Mouse (Mus musculus) limb, embryonic 14.5 days (tissue): Measurements from ENCODE around the gene Fgb. TPM values are rescaled to one million over a fixed set of nuclear protein-coding genes. Genes with fewer than 3 reads are reported as not detected.

Source experiments
- ATAC-seq: fragments of 200-750 bp; cut with Nextera tagmentation; 2 replicates; pipeline ENCODE4 v1.8.0; 2017; ENCODE audit warnings: low read depth, moderate number of reproducible peaks, moderate TSS enrichment; ENCODE audit not compliant: low FRiP score
- DNase-seq: peaks from one replicate; pipeline ENCODE4 v3.0.0-alpha.2; 2015; ENCODE audit warnings: low spot score
- H3K27ac ChIP-seq: fragments of 300-500 bp; sonication (generic); replicated peaks from 2 replicates; pipeline ENCODE4 v1.5.1; 2014; ENCODE audit warnings: low read depth, mild to moderate bottlenecking, low read length, moderate library complexity, mixed read lengths
- H3K27me3 ChIP-seq: fragments of 300-500 bp; sonication (generic); 2 replicates; pipeline ENCODE4 v1.6.1; 2014; ENCODE audit warnings: low read length, mixed read lengths; ENCODE audit not compliant: control insufficient read depth, insufficient read depth
- H3K36me3 ChIP-seq: fragments of 300-500 bp; sonication (generic); 2 replicates; pipeline ENCODE4 v1.6.1; 2014; ENCODE audit warnings: mild to moderate bottlenecking, low read length, moderate library complexity, mixed read lengths; ENCODE audit not compliant: control insufficient read depth, insufficient read depth
- H3K4me1 ChIP-seq: fragments of 300-500 bp; sonication (generic); 2 replicates; pipeline ENCODE4 v1.6.1; 2014; ENCODE audit warnings: antibody characterized with exemption, low read length, mixed read lengths; ENCODE audit not compliant: control insufficient read depth, insufficient read depth
- H3K4me2 ChIP-seq: fragments of 300-500 bp; sonication (generic); replicated peaks from 2 replicates; pipeline ENCODE4 v1.6.1; 2014; ENCODE audit warnings: low read depth, mild to moderate bottlenecking, low read length, moderate library complexity; ENCODE audit not compliant: severe bottlenecking
- H3K4me3 ChIP-seq: fragments of 300-500 bp; sonication (generic); replicated peaks from 2 replicates; pipeline ENCODE4 v1.5.1; 2014; ENCODE audit warnings: low read length
- H3K9ac ChIP-seq: fragments of 300-500 bp; sonication (generic); 2 replicates; pipeline ENCODE4 v1.6.1; 2014; ENCODE audit warnings: mild to moderate bottlenecking, low read depth, low read length, moderate library complexity; ENCODE audit not compliant: severe bottlenecking
- H3K9me3 ChIP-seq: fragments of 300-500 bp; sonication (generic); 2 replicates; pipeline ENCODE4 v1.6.1; 2016; ENCODE audit warnings: low read length; ENCODE audit not compliant: control insufficient read depth
- POLR2A ChIP-seq: fragments of 200-500 bp; IDR thresholded peaks from 2 replicates; pipeline ENCODE4 v1.8.0; 2012; ENCODE audit warnings: inconsistent platforms, mild to moderate bottlenecking, moderate library complexity, borderline replicate concordance; ENCODE audit not compliant: insufficient read depth, insufficient read length; ENCODE audit errors: extremely low read depth
- WGBS: fragments of 180-500 bp; shearing (Covaris S2); extraction: QIAGEN DNeasy Blood & Tissue Kit; methylation state at CpG from one replicate; pipeline ENCODE4 v1.1.7; 2014; 5-methylcytosine and 5-hydroxymethylcytosine counted together
- polyA plus RNA-seq, 2 experiments: library from polyadenylated mRNA; depleted of rRNA in 1 of 2; stranded (reverse) in 1 of 2; unstranded in 1 of 2; fragments of >200 nt; fragmentation: Nextera tagmentation in 1 of 2; extraction: Ambion mirVana in 1 of 2; gene quantifications; 2 replicates each; pipeline versions ENCODE4 v1.2.1 to v1.2.3; 2012 to 2014

Fgb gene
- polyA plus RNA-seq, 2 experiments, result 0.34 TPM; not detected in 1

GRCm38 (mm10) chr3:83021176-83021575 is 28.5 kb downstream of the Fgb start:
- Histone ChIP-seq H3K4me2 (no peak overlapping the region), H3K4me3 (no peak overlapping the region), H3K36me3 (no peaks in the 10 kb centered on the region), H3K9ac (no peak overlapping the region), H3K9me3 (no peaks in the 10 kb centered on the region), H3K27me3 (no peaks in the 10 kb centered on the region), H3K4me1 (no peaks in the 10 kb centered on the region), H3K27ac (no peak overlapping the region)
- DNase-seq (no peak), ATAC-seq (no peak)
- WGBS, result 91% methylated on average over 5 of the region's 5 CpGs
- no peak for TF ChIP-seq POLR2A

GRCm38 (mm10) chr3:83020387-83020786 is 29.3 kb downstream of the Fgb start:
- Histone ChIP-seq H3K4me2 (no peak overlapping the region), H3K9ac (no peak overlapping the region), H3K4me3 (no peak overlapping the region), H3K27me3 (no peaks in the 10 kb centered on the region), H3K4me1 (no peaks in the 10 kb centered on the region), H3K9me3 (no peaks in the 10 kb centered on the region), H3K27ac (no peak overlapping the region), H3K36me3 (no peaks in the 10 kb centered on the region)
- ATAC-seq (no peak), DNase-seq (no peak)
- 87% methylated on average over 2 of the region's 2 CpGs for WGBS
- TF ChIP-seq POLR2A, result no peak

GRCm38 (mm10) chr3:83016236-83016635 is 33.4 kb downstream of the Fgb start:
- Histone ChIP-seq H3K27me3 (no peaks in the 10 kb centered on the region), H3K4me2 (no peak overlapping the region), H3K9ac (no peak overlapping the region), H3K4me1 (no peaks in the 10 kb centered on the region), H3K4me3 (no peak overlapping the region), H3K27ac (no peak overlapping the region), H3K9me3 (no peaks in the 10 kb centered on the region), H3K36me3 (no peaks in the 10 kb centered on the region)
- 92% methylated on average over 1 of the region's 1 CpGs for WGBS
- ATAC-seq, result no peak
- no peak for TF ChIP-seq POLR2A
- DNase-seq, result no peak

GRCm38 (mm10) chr3:83013951-83014350 is 35.7 kb downstream of the Fgb start:
- no peaks in the 10 kb centered on the region for H3K4me1 ChIP-seq
- DNase-seq (no peak), ATAC-seq (no peak)
- H3K9me3 ChIP-seq, result no peaks in the 10 kb centered on the region
- 82% methylated on average over 10 of the region's 10 CpGs for WGBS
- no peak overlapping the region for H3K27ac ChIP-seq
- H3K36me3 ChIP-seq, result no peaks in the 10 kb centered on the region
- TF ChIP-seq POLR2A, result no peak
- H3K4me2 ChIP-seq, result no peak overlapping the region
- H3K27me3 ChIP-seq, result no peaks in the 10 kb centered on the region
- H3K9ac ChIP-seq, result no peak overlapping the region
- no peak overlapping the region for H3K4me3 ChIP-seq

GRCm38 (mm10) chr3:83012636-83013035 is 37.0 kb downstream of the Fgb start:
- no peaks in the 10 kb centered on the region for H3K9me3 ChIP-seq
- no peak overlapping the region for H3K27ac ChIP-seq
- WGBS, result 88% methylated on average over 19 of the region's 19 CpGs
- no peak overlapping the region for H3K4me2 ChIP-seq
- ATAC-seq, result no peak
- no peak for DNase-seq
- H3K36me3 ChIP-seq, result no peaks in the 10 kb centered on the region
- H3K4me1 ChIP-seq, result no peaks in the 10 kb centered on the region
- no peak overlapping the region for H3K9ac ChIP-seq
- no peak overlapping the region for H3K4me3 ChIP-seq
- no peak for TF ChIP-seq POLR2A
- no peaks in the 10 kb centered on the region for H3K27me3 ChIP-seq

- H3K4me1 ChIP-seq, result no peaks in the 10 kb centered on the region
- 56% methylated on average over 4 of the region's 4 CpGs for WGBS
- no peak overlapping the region for H3K4me3 ChIP-seq
- ATAC-seq (no peak), DNase-seq (no peak)
- no peak for TF ChIP-seq POLR2A
- no peak overlapping the region for H3K4me2 ChIP-seq
- H3K27me3 ChIP-seq, result no peaks in the 10 kb centered on the region
- no peaks in the 10 kb centered on the region for H3K9me3 ChIP-seq
- no peaks in the 10 kb centered on the region for H3K36me3 ChIP-seq
- no peak overlapping the region for H3K27ac ChIP-seq
- no peak overlapping the region for H3K9ac ChIP-seq
Observed at GRCm38 (mm10) chr3:83011565-83011964, 38.1 kb downstream of the Fgb start.
